Mouse (Mus musculus): ENCODE results near the gene Btbd19. TPM values are rescaled to one million over a fixed set of nuclear protein-coding genes. Genes with fewer than 3 reads are reported as not detected.
A peak's percentile ranks its signal among the peaks of the same experiment; 100 is the strongest.

Gene Btbd19
- 1 to 10 TPM; 4.6 to 5.9 TPM for total RNA-seq (2021)

DNA sequence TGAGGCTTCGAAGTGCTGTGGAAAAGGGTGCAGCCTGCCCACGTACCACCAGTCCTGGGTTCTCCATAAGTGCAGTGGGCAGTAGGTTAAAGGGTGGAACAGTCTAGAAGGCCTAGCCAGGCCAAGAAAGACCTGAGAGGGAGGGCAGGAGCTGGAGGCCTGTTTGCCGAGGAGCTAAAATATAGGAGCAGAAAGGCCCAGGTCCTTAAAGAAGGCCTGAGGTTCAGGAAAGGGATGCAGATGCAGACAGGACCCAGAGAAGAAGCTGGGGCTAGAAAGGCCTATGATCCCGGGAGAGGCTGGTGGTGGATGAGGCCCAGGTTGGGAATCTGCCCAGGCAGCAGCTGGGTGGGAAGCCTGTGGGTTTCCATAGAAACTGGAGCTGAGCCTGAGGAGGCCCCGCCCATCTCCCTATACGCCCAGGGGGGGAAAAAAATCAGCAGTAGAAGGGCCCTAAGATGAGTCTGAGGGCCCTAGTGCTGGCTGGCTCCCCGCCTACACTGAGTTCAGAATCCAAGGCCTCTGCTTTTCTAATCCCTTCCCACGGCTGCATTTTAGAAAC lies at the start of gene Btbd19:
Gene Btbd19, minus strand, starts transcription at position 378 of the 562 bp plus-strand sequence.
- peak; percentile 88 for DNase-seq

DNA sequence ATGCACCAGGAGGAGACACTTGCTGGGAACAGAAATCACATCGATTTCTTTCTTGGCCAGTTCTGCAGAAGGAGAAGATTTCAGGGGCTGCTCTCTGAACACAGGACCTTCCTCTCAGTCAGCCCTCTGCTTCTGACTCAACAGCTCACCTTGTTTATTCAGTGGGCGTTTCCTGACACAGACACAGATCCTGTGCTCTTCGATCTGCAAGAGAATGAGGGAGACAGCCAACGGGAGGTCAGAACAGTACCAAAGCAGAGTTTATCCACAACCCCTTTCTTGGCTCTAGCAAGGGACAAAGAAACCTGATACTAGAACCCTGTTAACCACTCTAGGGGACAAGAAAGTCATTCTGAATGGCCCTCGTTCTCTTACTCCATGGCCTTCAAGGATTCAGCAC lies 44.4 kb upstream of the Btbd19 start:
- no peak for DNase-seq

DNA sequence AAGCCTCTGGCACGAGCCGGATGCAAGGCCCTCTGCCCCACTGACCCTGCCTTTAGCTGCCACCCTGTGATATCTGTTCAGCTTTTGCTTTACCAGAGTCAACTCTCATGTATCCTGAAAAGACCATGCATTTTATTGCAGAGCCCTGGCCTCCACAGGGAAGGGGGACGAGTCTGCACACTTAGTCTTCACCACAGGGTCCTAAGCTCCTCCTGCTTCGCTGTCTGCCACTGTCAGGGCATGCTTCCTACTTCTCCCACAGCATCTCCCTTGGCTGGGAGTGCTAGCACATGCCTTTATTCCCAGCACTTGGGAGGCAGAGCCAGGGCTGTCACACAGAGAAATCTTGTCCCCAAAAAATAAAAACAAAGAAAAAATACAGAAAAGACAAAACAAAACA lies 35.7 kb upstream of the Btbd19 start:
- DNase-seq: no peak

DNA sequence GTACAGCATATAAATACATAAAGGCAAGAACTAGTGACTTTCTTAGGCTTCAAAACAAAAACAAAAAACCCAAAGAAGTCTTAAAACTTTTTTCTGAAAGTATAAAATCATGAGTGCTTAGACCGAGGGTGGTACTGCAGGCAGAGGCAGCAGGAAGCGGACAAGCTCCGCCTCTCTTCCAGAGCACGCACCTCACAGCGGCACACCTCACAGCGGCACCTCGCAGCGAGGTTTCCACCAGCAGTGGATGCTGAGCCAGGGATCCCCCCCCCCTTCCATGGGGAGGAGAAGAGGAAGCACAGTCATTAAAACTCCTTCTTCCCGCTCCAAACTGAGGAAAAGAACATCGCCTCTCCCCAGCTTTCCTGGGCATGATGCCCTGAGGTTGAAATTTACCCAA lies 34.1 kb upstream of the Btbd19 start:
- no peak for DNase-seq

DNA sequence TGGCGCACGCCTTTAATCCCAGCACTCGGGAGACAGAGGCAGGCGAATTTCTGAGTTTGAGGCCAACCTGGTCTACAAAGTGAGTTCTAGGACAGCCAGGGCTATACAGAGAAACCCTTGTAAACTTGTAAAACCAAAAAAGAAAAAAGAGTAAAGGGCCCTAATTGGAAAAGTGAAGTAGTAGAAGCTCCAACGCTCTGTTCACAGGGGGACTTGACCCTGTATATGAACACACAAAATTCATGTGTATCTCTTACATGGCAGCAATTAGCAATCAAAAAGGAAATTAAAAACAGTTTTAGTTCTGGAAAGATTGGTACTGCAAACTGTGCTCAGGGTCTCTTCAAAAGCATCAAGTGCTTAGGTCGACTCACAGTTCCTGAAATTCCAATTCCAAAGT lies 30.8 kb upstream of the Btbd19 start:
- no peak for DNase-seq

GRCm38 (mm10) chr4:117155792-117156355 lies 30.3 kb upstream of the Btbd19 start, which contains the start of gene Rps8:
Rps8 (minus strand) TSS chr4:117156243.
- peak; percentile 88 for DNase-seq

DNA sequence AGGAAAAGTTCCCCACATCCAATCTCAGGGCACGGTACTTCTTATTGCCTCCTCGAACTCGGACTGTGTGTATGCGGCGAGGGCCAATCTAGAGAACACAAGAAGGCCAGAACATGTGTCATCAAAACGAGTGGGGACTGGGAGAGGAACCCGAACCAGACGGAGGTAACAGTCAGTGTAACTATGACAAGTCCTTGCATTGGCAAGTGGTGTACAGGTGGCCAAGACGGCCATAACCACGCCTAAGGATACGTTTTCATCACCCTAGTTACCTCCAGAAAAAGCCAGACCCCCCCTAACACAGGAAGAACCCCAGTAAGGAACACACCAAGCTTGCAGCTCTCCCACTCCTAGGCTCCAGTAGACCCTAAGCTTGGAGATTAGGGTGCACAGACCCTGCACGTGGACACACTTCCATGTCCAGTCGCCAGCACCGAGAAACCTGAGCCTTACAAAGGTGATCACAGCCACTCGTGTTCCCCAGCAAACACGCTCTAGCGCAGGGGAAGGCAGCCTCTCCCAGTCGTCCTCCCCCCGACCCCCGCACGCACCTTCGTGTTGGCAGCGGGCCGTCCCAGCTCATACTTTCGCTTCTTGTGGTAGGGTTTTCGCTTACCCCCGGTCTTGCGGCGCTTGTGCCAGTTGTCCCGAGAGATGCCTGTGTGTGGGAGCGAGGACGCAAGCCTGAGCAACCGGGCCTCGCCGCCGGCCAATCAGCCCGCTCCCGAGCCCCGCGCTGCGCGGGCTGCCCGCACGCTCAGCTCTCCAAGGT lies 29.7 kb upstream of the Btbd19 start:
- no peak for DNase-seq

- no peak for DNase-seq
Observed at GRCm38 (mm10) chr4:117152714-117153113, 27.2 kb upstream of the Btbd19 start.

- no peak for DNase-seq
Observed at GRCm38 (mm10) chr4:117151416-117151815, 25.9 kb upstream of the Btbd19 start.

DNA sequence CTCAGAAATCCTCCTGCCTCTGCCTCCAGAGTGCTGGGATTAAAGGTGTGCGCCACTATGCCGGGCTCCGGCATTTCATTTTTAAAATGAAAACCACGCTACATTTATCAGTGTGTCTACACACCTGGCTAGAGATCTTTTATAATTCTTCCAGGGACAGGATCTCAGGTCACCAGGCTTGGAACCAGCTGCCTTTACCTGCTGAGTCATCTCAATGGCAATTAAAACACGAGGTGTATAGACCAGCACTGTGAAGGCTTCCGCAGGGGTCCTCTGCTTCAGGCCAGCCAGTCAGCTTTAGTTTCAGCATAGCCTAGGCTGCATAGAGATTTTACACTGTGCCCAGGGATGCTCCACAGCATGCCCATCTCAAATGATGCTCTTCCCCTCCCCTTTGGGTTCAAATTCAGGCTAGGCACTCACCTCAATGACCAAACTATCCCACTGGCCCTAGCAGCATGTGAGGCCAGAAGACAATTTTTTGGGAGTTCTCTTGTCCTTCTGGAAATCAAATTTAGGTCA lies 24.7 kb upstream of the Btbd19 start:
- DNase-seq: no peak

DNA sequence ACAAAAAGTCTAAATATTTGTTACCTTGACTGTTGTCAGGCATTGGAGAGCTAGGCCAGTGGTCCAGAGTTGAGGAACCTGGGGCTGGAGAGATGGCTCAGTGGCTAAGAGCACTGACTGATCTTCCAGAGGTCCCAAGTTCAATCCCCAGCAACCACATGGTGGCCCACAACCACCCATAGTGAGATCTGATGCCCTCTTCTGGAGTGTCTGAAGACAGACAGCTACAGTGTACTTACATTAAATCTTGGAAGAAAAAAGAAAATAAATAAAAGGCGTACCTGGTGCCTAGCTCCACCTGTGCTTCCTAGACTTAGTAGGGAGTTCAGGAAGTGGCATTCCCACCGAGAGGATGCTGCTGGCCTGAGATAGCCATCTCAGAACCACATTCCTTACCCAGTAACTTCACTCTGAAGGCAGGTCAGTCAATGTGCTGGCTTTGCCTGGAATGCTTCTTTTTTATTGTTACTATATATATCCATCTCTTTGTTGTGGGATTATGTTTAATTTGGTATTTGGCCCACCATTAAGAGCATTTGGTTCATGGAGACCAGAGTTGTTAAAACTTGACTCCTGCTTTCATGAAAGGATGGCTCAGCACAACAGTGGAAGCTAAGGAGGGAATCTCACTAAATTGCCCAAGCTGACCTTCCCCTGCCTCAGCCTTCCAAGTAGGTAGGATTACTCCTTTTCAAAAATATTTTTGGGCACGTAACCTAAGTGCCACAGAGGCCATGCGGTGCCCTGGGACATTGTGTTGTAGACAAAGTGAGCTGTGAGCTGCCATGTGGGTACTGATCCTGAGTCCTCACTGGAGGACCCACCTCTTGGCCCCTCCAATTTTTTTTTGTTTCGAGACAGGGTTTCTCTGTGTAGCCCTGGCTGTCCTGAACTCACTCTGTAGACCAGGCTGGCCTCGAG lies 24.0 kb upstream of the Btbd19 start:
- no peak for DNase-seq

GRCm38 (mm10) chr4:117148815-117149214 lies 23.3 kb upstream of the Btbd19 start:
- DNase-seq: no peak

DNA sequence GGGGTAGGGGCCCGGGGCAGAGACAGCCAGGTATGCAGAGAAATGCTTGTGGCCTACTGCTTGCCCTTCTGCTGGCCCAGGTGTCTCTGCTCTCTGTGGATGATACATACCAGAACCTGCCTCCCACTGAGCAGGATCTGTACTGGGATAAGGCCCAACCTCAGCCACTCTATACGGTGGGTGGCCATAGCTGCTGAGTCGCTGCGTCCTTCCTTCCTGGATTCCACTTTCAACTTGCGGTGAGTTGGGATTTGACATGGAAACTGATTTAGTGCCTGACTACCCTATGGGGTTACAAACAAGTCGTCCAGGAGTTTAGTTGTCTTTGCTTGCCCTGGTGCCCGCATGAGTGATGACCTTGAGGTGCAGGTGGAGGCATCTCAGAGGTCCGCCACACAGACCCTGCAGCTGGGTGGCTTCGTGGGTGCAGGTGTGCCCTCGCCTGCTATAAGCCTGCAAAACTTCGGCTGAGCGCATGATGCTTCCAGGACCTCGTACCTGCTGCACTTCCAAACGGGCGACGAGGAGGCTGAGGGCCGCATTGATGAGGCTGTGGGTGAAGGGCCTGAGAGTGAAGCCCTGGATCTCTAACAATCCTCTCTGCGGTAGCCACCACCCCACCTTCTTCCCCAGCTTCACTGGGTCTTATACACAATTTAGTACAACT lies 22.7 kb upstream of the Btbd19 start:
- no peak for DNase-seq

- peak; percentile 91 for DNase-seq
Observed at GRCm38 (mm10) chr4:117146176-117146575, 20.7 kb upstream of the Btbd19 start.

DNA sequence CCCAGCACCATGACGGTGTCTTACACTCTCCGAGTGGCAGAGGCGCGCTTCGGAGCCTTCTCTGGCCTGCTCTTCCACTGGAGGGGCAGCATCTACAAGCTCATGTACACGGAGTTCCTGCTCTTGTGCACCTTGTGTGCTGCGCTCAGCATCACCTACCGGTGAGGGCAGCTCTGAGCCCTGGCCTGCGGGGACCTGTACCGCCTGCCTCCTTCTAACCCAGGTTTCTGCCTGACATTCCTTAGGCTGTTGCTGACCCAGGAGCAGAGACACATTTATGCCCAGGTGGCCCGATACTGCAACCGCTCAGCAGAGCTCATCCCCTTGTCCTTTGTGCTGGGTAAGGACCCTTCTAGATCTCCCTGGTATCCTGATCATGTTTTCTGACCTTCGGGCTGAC lies 19.7 kb upstream of the Btbd19 start:
- no peak for DNase-seq

DNA sequence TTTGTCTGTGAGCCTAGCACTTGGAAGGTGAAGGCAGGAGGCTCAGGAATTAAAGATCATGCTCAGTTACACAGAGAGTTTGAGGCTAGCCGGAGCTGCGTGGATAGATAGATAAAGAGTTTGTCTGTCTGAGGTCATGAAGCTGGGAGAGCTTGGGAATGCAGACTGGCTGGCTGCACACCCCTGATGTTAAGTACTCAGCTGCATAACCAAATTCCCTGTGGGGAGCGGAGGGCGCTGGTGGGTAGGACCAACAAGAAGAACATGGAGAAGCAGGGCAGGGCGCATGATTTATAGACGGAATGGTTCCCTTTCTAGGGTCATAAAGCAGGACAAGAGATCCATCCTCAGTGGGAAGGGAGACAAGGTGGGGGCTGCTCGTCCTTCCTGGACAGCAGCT lies 17.5 kb upstream of the Btbd19 start:
- DNase-seq: no peak

DNA sequence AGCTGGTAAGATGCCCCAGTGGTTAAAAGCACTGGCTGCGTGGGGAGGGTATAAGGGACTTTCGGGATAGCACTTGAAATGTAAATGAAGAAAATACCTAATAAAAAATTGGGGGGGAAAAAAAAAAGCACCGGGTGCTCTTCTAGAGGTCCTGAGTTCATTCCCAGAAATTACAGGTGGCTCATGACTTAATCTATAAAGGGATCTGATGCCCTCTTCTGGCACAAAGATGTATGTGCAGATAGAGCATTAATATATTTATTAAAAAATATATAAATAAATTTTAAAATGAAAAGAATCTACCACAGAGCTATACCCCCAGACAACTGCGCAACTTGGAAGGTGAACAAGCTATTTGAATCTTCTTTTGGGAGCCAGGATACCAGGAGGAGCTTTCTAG lies 15.1 kb upstream of the Btbd19 start:
- DNase-seq: no peak

- no peak for DNase-seq
Observed at GRCm38 (mm10) chr4:117139217-117139612, 13.7 kb upstream of the Btbd19 start.

GRCm38 (mm10) chr4:117138295-117139216 lies 13.0 kb upstream of the Btbd19 start:
- DNase-seq: no peak

DNA sequence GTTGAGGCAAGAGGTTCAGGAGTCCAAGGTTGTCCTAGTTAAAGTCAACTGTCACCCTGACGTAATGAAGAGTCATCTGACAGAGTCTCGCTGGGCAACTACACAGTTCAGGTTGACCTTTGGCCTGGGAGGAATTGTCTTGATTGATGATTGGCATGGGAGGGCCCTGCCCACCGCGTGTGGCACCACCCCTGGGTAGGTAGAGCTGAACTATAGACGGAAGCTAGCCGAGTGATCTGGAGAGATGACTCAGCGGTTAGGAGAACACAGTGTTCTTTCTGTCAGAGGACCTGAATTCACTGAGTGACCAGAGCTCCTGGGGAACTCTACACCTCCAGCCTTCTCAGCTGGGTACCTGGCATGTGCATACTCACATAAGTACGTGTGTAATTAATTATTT lies 10.5 kb upstream of the Btbd19 start:
- DNase-seq: no peak

- no peak for DNase-seq
Observed at GRCm38 (mm10) chr4:117134601-117134995, 9.1 kb upstream of the Btbd19 start.
